Mouse (Mus musculus) testis, postnatal 14 days (tissue): Measurements from ENCODE around the gene Sdccag8.

Source experiments
- DNase-seq: peaks from one replicate; pipeline ENCODE4 v3.0.0; 2021; ENCODE audit warnings: low spot score

Sdccag8 gene

DNA sequence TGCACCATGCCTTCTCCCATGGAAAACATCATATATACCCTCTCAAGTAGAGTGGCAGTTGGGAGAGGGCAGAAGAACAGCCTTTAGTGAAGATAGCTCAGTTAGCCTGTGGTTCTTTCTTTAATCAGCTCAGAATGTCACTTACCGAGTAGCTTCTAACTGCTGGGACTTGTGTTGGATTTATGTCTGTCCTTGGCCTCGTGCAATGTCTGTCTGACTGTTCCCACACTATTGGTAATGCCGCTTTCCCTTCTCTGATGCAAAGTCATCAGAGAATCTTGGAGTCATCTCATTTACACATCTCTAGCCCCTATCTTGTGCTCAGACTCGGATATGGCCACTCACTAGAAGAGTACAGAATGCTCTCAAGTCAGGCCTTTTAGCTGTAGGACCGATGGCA lies 128.7 kb downstream of the Sdccag8 start:
- DNase-seq = no peak

- DNase-seq = no peak
Measured at GRCm38 (mm10) chr1:176943987-176944386, 129.5 kb downstream of the Sdccag8 start.

DNA sequence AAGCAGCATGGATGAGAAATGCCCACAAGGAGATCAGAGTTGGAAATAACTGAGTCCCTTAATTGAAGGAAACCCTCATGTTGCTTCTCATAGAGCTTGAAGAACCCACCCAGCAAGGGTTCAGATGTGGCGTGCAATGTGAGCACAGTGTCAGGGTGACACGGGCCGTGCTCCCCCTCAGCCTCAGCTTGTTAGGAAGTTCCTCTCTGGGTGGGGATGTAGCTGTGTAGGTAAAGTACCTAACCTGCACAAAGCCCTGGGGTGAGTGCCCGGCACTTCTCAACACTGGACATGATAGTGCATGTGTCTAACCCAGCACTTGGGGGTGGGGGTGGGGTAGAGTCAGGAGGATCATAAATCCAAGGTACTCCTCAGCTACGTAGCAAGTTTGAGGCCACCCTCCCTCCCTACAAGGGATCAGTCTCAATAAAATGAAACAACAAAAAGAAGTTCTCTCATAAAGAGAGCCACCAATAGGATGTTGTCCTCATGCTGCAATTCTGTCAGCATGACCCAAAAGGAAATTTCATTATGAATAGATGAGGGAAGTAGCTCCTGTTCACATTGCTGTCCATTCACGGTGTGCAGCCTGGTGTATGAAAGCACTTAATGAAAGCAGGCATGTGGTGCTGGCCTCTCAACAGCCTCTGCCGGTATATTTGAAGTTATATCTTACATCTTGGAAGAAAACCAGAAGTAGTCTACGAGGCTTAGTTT lies 130.2 kb downstream of the Sdccag8 start:
- DNase-seq = no peak

GRCm38 (mm10) chr1:176945175-176945540 lies 130.7 kb downstream of the Sdccag8 start:
- no peak for DNase-seq

DNA sequence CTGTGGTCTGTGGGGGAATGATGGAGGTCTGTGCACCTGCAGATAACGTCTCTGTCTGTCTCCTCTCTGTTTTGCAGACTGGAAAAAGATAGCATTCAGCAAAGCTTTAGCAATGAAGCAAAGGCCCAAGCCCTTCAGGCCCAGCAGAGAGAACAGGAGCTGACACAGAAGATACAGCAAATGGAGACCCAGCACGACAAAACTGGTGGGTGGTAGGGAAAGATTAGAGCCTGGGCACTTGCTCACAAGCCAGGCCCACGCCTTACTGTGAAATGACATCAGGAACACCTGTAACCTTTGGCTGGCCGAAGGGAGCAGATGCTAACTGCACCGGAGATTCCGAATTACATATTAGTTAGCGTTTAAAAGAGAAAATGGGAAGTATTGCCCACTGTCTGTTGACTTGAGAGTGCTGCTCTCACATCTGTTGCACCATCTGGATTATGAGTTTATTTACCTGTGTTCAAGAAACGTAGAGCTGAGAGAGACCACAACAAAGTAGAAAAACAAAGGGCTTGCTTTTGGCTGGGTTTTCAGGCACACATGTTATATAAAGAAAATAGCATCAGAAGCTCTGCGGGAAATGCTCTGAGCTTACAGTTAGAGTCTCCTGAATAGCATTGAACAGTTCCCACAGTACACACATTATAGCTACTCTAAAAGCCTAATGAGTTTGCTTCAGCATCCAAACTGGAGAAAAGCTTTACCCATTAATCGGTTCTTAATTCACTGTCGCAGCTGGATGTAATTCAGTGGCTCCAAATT lies 131.8 kb downstream of the Sdccag8 start:
- no peak for DNase-seq

GRCm38 (mm10) chr1:176946796-176947181 lies 132.3 kb downstream of the Sdccag8 start:
- DNase-seq = no peak

DNA sequence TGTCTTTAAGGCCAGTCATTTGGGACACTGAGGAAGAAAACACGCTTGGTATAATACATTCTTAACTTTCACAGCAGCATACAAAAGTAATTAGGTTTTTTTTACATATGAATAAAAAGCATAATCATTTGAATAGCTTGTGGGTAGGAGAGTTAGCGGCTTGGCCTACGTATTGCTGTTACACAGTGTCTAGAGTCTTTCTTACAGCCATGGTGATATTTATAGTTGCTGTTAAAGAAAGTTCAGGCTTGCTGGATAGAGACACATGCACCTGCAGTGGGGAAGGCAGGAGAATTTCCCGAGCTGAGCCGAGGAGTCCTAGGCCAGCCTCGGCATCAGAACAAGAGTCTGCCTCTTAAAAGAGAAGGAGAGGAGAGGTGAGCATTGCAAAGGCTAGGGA lies 134.4 kb downstream of the Sdccag8 start:
- DNase-seq = no peak

DNA sequence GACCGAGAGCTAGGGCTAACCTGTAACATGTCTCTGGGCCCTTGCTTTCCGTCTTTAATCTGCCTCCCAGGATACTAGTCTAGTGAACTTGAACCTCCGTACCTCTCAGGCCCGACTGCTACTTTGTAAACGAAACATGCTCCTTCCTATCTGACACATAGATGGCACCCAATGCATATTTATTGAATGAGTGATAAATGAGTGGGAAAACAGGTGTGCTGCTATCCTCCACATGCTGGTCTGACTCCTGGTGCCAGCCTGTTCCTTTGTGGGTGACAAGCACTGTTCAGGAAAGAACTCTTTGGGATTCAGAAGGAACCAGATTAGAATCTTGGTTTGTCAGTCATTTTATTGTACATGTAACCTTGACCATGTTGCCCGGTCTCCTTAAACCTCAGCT lies 134.9 kb downstream of the Sdccag8 start:
- DNase-seq = no peak

DNA sequence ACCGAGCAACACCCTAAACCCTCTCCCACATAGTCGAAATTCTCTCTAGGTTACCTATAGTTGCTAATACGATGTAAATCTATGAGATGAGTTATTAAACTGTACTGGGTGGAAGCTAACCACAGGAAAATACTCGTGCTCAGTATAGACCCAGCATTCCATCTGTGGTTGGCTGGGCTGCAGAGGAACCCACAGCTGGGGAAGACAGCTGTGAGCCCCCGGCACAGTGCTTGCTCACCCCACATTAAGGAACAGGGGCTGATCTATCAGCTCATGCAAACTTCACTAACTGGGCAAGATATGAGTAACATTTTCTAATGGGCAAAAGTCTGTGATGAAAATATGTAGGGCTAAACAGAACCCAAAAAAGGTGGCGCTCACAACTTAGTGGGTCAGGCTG lies 135.6 kb downstream of the Sdccag8 start:
- DNase-seq = no peak

DNA sequence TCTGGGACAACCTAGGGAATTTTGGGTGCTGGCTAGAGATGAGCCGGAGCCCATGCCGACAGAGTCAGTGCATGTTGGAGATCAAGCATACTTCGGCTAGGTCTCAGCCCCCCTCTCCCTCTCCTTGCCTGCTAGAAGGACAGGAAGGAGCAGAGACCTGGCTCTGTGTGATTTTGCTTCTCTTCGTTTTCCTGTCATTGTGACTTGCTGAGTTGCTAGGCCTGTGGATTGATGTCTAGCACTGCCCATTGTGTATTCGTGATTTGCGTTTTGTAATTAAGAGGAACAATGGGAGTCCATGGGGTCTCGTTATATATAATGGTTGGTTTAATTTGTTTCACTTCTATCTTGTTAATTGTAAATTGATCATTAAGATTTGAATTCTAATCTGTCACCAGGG lies 137.4 kb downstream of the Sdccag8 start:
- no peak for DNase-seq

GRCm38 (mm10) chr1:176958311-176958710 lies 143.9 kb downstream of the Sdccag8 start:
- no peak for DNase-seq

DNA sequence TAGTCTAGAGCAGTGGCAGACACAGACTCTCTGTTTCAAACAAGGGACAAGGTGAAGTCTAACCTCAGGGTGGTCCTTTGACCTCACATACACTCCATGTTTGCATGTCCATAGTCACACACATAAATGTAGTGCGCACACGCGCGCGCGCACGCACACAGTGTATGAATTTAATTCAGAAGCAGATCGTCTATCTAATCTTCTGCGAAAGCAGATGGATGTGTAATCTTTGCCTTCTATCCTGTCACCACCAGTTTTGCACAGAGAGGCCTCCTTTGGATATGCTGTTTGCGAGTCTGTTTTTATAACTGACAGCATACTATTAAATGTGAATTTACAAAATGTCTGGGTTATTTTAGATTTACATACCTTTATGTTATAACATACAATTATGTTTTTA lies 147.3 kb downstream of the Sdccag8 start:
- DNase-seq = no peak

- no peak for DNase-seq
Measured at GRCm38 (mm10) chr1:176962894-176963293, 148.4 kb downstream of the Sdccag8 start.

GRCm38 (mm10) chr1:176967299-176967698 lies 152.8 kb downstream of the Sdccag8 start:
- no peak for DNase-seq

DNA sequence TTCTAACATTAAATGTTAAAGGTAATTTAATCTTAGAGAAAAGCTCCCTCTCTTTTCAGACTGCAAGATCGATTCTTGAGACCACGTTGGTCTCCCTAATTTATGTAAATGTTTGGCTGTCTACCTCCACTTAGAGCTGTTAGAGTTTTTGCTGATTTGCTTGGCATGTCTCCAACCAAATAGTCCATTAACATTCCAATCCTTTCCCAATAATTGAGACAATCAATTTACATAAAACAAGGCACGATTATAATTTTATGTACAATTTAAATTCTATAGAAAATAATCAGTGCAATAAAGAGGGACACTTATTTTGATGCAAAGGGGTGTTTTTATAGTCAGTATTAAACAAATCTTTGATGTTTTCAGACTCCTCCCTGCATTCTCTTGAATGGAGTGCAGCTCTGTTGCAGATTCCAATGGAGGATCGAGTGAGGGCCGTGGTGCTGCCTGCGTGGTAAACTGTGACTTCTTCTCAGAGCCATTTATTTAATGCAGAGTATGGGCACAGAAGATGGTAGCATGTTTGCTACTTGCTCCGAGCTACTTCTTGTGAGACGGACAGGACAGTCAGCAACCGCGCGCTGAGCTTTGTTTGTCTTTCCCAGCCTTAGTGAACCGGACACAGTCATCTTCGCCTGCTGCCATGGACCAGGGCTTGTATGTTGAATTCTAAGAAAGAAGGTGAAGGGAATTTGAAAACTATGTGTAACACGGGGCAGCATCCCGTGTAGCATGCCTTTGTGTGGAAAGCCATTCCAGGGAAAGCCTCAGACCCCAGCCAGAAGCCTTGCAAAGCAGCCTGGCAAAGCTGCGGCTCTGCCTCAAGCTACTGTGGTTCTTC lies 156.4 kb downstream of the Sdccag8 start:
- no peak for DNase-seq

GRCm38 (mm10) chr1:176971479-176971797 lies 157.0 kb downstream of the Sdccag8 start:
- DNase-seq = no peak

DNA sequence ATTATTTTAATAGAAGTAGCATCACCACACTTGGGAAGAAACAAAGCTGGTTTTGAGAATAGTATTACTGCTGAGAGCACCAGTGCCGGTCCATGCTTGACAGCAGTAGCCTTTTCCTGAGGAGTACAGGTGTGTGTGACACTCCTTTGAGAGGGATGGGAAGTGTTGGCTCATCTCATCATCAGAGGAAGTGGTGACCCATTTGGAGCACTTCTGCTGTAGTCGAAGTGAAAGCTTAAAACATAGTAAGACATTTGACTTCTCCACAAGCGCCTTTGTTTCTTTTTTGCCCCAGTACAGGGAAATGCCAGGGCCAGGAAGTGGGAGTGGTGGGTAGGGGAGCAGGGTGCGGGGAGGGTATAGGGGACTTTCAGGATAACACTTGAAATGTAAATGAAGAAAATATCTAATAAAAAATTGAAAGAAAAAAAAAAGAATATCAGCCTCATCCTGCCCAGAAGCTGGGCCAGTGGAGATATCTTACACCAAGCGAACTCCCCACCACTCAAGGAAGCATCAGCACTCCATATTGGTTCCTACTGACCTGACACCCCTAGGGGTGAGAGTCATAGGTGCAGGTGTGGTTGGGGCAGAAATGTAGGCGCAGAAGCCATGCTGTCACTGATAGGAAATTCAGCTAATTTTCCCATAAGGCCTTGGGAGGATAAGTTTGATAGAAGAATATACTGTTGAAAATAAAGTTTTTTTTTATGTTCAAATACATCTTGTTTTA lies 159.1 kb downstream of the Sdccag8 start:
- DNase-seq = no peak

- DNase-seq = no peak
Measured at GRCm38 (mm10) chr1:176979235-176979634, 164.8 kb downstream of the Sdccag8 start.

DNA sequence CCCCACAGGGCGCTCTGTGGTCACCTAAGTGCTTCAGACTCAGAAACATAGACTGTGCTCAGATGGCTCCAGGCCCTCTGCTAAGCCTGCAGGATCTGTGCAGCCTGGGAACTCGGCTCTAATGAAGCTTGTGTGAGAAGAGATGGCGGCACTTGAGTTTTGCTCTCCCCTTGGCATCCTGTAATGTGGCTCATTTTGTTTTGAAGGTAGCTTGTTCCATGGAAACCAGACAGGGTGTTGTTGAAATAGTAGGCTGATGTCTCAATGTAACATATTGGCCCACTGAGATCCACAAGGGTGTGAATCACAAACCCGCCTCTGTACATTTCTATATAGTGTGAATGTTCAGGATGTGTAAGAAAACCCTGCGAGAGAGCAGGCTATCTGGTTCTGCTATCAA lies 165.7 kb downstream of the Sdccag8 start:
- DNase-seq = no peak

GRCm38 (mm10) chr1:176980801-176981400 lies 166.4 kb downstream of the Sdccag8 start:
- no peak for DNase-seq

GRCm38 (mm10) chr1:176981511-176981910 lies 167.1 kb downstream of the Sdccag8 start:
- no peak for DNase-seq

GRCm38 (mm10) chr1:176982671-176983070 lies 168.2 kb downstream of the Sdccag8 start:
- no peak for DNase-seq
